Mouse (Mus musculus) neural tube, embryonic 14.5 days (tissue): ENCODE measurements around the gene Isca2. TPM values are rescaled to one million over a fixed set of nuclear protein-coding genes. Genes with fewer than 3 reads are reported as not detected.

Experiments used
- ATAC-seq: fragments of 200-750 bp; cut with Nextera tagmentation; 2 replicates; pipeline ENCODE4 v1.8.0; 2017; ENCODE audit warnings: low read depth, mild to moderate bottlenecking, moderate TSS enrichment, moderate library complexity
- H3K27ac ChIP-seq: fragments of 300-500 bp; sonication (generic); 2 replicates; pipeline ENCODE4 v1.5.1; 2014; ENCODE audit warnings: low read depth, mild to moderate bottlenecking, control low read depth, low read length, moderate library complexity, mixed read lengths
- H3K27me3 ChIP-seq: fragments of 300-500 bp; sonication (generic); 2 replicates; pipeline ENCODE4 v1.6.1; 2014; ENCODE audit warnings: low read length; ENCODE audit not compliant: control insufficient read depth, insufficient read depth
- H3K36me3 ChIP-seq: fragments of 300-500 bp; sonication (generic); 2 replicates; pipeline ENCODE4 v1.6.1; 2014; ENCODE audit warnings: low read length, mixed read lengths; ENCODE audit not compliant: control insufficient read depth, insufficient read depth
- H3K4me1 ChIP-seq: fragments of 300-500 bp; sonication (generic); 2 replicates; pipeline ENCODE4 v1.6.1; 2014; ENCODE audit warnings: low read length; ENCODE audit not compliant: control insufficient read depth, insufficient read depth
- H3K4me2 ChIP-seq: fragments of 300-500 bp; sonication (generic); 2 replicates; pipeline ENCODE4 v1.6.1; 2014; ENCODE audit warnings: mild to moderate bottlenecking, low read depth, low read length, control low read depth
- H3K4me3 ChIP-seq: fragments of 300-500 bp; sonication (generic); 2 replicates; pipeline ENCODE4 v1.5.1; 2014; ENCODE audit warnings: low read depth, low read length, control low read depth, mixed read lengths
- H3K9ac ChIP-seq: fragments of 300-500 bp; sonication (generic); replicated peaks from 2 replicates; pipeline ENCODE4 v1.6.1; 2014; ENCODE audit warnings: low read depth, mild to moderate bottlenecking, control low read depth, low read length, mixed read lengths
- H3K9me3 ChIP-seq: fragments of 300-500 bp; sonication (generic); 2 replicates; pipeline ENCODE4 v1.6.1; 2016; ENCODE audit warnings: low read length; ENCODE audit not compliant: control insufficient read depth
- WGBS: fragments of 180-500 bp; shearing (Covaris S2); extraction: QIAGEN DNeasy Blood & Tissue Kit; methylation state at CpG from one replicate; pipeline ENCODE4 v1.1.7; 2014; 5-methylcytosine and 5-hydroxymethylcytosine counted together
- polyA plus RNA-seq: library from polyadenylated mRNA; unstranded; fragments of >200 nt; fragmentation: Nextera tagmentation; extraction: Ambion mirVana; gene quantifications from 2 replicates; pipeline ENCODE4 v1.2.1, GENCODE M21; 2014

Isca2 gene
- polyA plus RNA-seq, 1 experiment from 2014 or later = 137 TPM

DNA sequence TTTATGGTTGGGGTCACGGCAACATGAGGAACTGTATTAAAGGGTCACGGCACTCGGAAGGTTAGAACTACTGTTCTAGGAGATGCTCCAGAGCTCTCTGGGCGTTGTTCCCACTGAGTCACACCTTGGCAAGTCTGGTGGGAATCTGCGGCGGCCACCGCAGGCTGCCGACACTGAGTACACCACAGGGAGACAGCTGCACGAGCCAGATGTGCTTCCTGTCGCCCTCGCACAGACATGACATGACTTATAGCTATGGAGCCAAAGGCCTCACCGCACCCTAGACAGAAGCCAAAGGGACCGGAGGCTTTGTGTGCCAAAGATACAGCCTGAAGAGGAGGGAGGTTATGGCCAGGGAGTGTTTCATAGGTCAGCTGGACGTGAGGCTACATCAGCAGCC is 22.4 kb upstream of the Isca2 start:
- Histone ChIP-seq H3K9me3 (no peaks in the 10 kb centered on the region), H3K27ac (no peak overlapping the region), H3K4me3 (no peak overlapping the region), H3K27me3 (no peaks in the 10 kb centered on the region), H3K9ac (no peak overlapping the region), H3K4me1 (peaks cover 16% of the 10 kb centered on the region), H3K4me2 (no peak overlapping the region), H3K36me3 (no peaks in the 10 kb centered on the region)
- no peak for ATAC-seq
- 45% methylated on average over 14 of the region's 14 CpGs for WGBS

DNA sequence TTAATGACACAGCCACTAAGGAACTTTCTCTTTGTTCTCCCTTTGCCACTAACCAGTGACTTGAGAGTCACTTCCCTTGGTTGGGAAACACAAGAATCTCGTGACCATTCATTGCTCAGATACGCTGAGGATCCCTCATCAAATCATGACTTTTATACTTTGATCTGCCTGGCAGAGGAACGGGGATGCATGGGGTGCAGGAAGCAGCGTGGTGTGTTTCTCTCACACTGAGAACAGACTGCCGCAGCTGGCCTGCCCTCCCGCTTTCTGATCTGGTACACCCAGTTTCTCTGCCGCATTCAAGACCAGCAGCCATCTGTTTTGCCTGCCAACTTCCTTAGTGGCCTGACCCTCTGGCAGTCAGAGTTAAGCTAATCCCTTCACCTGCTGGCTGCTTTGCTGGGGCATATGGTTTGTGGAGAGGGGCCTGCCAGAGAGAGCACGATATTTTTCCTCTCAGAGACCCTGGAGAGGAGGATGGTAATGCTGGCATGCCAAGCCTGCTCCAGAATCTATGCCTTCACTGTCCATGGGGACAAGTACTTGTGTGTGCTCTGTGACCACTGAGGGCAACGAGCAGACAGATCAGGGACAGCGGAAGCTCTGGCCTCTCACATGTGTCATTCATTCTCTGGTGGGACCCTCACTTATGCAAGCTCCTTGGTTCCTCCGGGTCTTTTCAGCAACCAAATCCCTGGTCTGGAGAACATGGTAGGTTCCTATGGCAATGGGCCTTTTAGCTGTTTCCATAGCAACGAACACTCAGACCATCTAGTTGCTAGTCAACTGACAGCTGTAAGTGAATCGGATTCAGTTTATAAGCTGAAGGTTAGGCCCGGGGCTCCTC is 20.7 kb upstream of the Isca2 start:
- Histone ChIP-seq H3K36me3 (peaks cover 5% of the 10 kb centered on the region), H3K27ac (peak overlapping the region; percentile 48; the same call in 1 of the 2 replicates), H3K4me1 (peaks cover 16% of the 10 kb centered on the region), H3K4me2 (0 out of 2 replicates have a peak overlapping the region, but pooled peaks have one; percentile 8), H3K9me3 (no peaks in the 10 kb centered on the region), H3K27me3 (no peaks in the 10 kb centered on the region), H3K4me3 (no peak overlapping the region), H3K9ac (peak overlapping the region; percentile 32; the same call in 1 of the 2 replicates)
- WGBS = 18% methylated on average over 14 of the region's 14 CpGs
- ATAC-seq = peak; percentile 59

GRCm38 (mm10) chr12:84755008-84755695 is 17.9 kb upstream of the Isca2 start:
- no peaks in the 10 kb centered on the region for H3K9me3 ChIP-seq
- 32% methylated on average over 16 of the region's 16 CpGs for WGBS
- no peak overlapping the region for H3K27ac ChIP-seq
- no peak overlapping the region for H3K9ac ChIP-seq
- peak; percentile 50; the same call in 1 of the 2 replicates for ATAC-seq
- no peaks in the 10 kb centered on the region for H3K27me3 ChIP-seq
- peaks cover 16% of the 10 kb centered on the region for H3K4me1 ChIP-seq
- no peak overlapping the region for H3K4me2 ChIP-seq
- H3K36me3 ChIP-seq = peaks cover 14% of the 10 kb centered on the region
- no peak overlapping the region for H3K4me3 ChIP-seq

DNA sequence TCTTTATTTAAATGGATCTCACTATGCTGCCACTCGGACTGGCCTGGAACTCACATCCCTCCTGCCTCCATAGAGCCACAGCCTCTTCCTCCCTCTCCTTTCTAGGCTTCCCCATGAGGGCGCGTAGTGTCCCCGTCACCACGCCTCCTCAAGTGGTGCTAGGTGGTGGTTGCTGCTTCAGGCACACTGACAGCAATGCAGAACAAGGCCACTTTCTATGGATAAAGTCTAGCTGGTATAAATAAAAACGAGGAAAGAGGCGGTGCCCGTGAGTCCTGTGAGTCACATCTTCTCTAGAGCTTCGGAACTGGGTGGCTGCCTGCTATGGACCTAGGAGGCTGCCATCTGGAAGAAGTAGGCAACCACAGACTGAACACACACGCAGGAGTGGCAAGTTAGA is 17.0 kb upstream of the Isca2 start:
- Histone ChIP-seq H3K9me3 (no peaks in the 10 kb centered on the region), H3K36me3 (peaks cover 20% of the 10 kb centered on the region), H3K27me3 (no peaks in the 10 kb centered on the region), H3K27ac (no peak overlapping the region), H3K4me1 (peaks cover 16% of the 10 kb centered on the region), H3K4me3 (no peak overlapping the region), H3K9ac (no peak overlapping the region), H3K4me2 (no peak overlapping the region)
- WGBS = 95% methylated on average over 10 of the region's 10 CpGs
- no peak for ATAC-seq

DNA sequence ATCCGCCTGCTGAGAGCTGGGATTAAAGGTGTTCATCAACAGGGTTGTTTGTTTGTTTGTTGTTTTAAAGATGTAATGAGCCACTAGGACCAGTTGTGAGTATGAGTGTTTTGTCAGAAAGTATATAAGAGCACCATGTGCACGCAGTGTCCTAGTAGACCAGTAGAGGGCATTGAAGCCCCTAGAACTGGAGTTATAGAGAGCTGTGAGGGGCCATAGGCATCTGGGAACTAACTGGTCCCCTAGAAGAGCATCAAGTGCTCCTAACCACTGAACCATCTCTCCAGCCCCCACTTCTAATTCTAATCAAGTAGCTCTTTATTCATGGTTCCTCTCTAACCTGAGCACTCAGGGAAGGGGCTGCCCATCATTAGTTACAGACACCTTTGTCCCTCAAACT is 14.0 kb upstream of the Isca2 start:
- H3K27me3 ChIP-seq = no peaks in the 10 kb centered on the region
- H3K4me3 ChIP-seq = no peak overlapping the region
- no peaks in the 10 kb centered on the region for H3K9me3 ChIP-seq
- 82% methylated on average over 2 of the region's 2 CpGs for WGBS
- no peak for ATAC-seq
- H3K4me2 ChIP-seq = no peak overlapping the region
- H3K36me3 ChIP-seq = peaks cover 20% of the 10 kb centered on the region
- no peak overlapping the region for H3K9ac ChIP-seq
- no peak overlapping the region for H3K27ac ChIP-seq
- H3K4me1 ChIP-seq = no peaks in the 10 kb centered on the region

- Histone ChIP-seq H3K9ac (no peak overlapping the region), H3K36me3 (peaks cover 15% of the 10 kb centered on the region)
Measured at GRCm38 (mm10) chr12:84762532-84762931, 10.5 kb upstream of the Isca2 start.

DNA sequence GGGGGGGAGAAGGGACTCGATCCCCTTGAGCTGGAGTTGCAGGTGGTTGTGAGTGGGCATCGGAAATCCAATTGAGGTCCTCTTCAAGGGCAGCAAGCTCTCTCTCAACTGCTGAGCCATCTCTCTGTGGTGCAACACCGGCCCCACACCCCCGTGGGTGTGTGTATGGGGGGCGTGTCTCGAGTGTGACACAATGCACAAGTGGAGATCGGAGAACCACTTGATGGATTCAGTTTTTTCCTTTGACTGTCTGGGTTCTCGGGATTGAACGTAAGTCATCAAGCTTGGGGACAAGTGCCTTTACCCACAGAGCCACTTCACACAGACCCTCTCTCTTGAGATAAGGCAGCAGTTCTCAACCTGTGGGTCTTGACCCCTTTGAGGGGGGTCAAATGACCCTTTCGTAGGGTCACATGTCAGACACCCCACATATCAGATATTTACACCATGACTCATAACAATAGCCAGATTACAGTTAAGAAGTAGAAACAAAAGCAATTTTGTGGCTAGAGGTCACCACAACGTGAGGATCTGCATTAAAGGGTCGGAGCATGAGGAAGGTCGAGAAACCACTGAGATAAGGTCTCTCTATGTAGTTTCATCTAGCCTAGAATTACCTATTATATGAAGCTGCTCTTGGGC is 9.4 kb upstream of the Isca2 start:
- Histone ChIP-seq H3K4me3 (no peak overlapping the region), H3K4me1 (no peaks in the 10 kb centered on the region), H3K9me3 (no peaks in the 10 kb centered on the region), H3K9ac (no peak overlapping the region), H3K27ac (no peak overlapping the region), H3K36me3 (peaks cover 12% of the 10 kb centered on the region), H3K4me2 (no peak overlapping the region), H3K27me3 (no peaks in the 10 kb centered on the region)
- no peak for ATAC-seq
- WGBS = 93% methylated on average over 13 of the region's 13 CpGs

More at GRCm38 (mm10) chr12:84762532-84762931, 10.5 kb upstream of the Isca2 start:
- ATAC-seq = no peak
- no peaks in the 10 kb centered on the region for H3K9me3 ChIP-seq
- H3K27ac ChIP-seq = no peak overlapping the region
- no peak overlapping the region for H3K4me3 ChIP-seq
- no peaks in the 10 kb centered on the region for H3K27me3 ChIP-seq
- no peak overlapping the region for H3K4me2 ChIP-seq
- WGBS = 92% methylated on average over 5 of the region's 5 CpGs
- H3K4me1 ChIP-seq = no peaks in the 10 kb centered on the region

- ATAC-seq = no peak
- no peak overlapping the region for H3K9ac ChIP-seq
- no peak overlapping the region for H3K4me2 ChIP-seq
- WGBS = 87% methylated on average over 7 of the region's 7 CpGs
- no peaks in the 10 kb centered on the region for H3K4me1 ChIP-seq
- no peak overlapping the region for H3K27ac ChIP-seq
- no peaks in the 10 kb centered on the region for H3K27me3 ChIP-seq
- no peaks in the 10 kb centered on the region for H3K9me3 ChIP-seq
- H3K36me3 ChIP-seq = peaks cover 6% of the 10 kb centered on the region
- no peak overlapping the region for H3K4me3 ChIP-seq
Measured at GRCm38 (mm10) chr12:84764756-84765155, 8.3 kb upstream of the Isca2 start.

DNA sequence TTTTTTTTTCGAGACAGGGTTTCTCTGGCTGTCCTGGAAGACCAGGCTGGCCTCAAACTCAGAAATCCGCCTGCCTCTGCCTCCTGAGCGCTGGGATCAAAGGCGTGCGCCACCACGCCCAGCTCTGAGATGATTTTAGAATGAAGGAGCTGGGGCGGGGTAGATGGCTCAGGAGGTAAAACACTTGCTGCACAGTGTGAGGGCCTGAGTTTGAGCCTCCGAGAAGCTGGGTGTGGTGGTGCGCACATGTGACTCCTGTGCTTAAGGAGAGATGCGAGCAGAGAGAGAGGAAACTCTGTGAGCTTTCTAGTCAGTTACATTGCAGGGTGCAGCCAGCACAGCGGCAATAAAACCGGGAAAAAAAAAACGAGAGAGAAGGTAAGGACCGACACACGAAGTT is 7.5 kb upstream of the Isca2 start:
- Histone ChIP-seq H3K27ac (no peak overlapping the region), H3K27me3 (no peaks in the 10 kb centered on the region), H3K4me2 (no peak overlapping the region), H3K36me3 (peaks cover 3% of the 10 kb centered on the region), H3K9me3 (no peaks in the 10 kb centered on the region), H3K9ac (no peak overlapping the region), H3K4me1 (no peaks in the 10 kb centered on the region), H3K4me3 (no peak overlapping the region)
- no peak for ATAC-seq
- 93% methylated on average over 15 of the region's 15 CpGs for WGBS
